Mouse (Mus musculus) forebrain, embryonic 12.5 days (tissue): Measurements from ENCODE around the gene Palld. TPM values are rescaled to one million over a fixed set of nuclear protein-coding genes. Genes with fewer than 3 reads are reported as not detected.

Experiments used
- ATAC-seq: fragments of 200-750 bp; cut with Nextera tagmentation; 2 replicates; pipeline ENCODE4 v1.8.0; 2017; ENCODE audit warnings: moderate TSS enrichment; ENCODE audit not compliant: low FRiP score
- H3K27ac ChIP-seq: fragments of 300-500 bp; sonication (generic); 2 replicates; pipeline ENCODE4 v1.5.1; 2016; ENCODE audit warnings: mild to moderate bottlenecking
- H3K27me3 ChIP-seq: fragments of 300-500 bp; sonication (generic); 2 replicates; pipeline ENCODE4 v1.6.1; 2016; ENCODE audit warnings: mild to moderate bottlenecking
- H3K36me3 ChIP-seq: fragments of 300-500 bp; sonication (generic); replicated peaks from 2 replicates; pipeline ENCODE4 v1.6.1; 2016; ENCODE audit warnings: mild to moderate bottlenecking
- H3K4me1 ChIP-seq: fragments of 300-500 bp; sonication (generic); 2 replicates; pipeline ENCODE4 v1.6.1; 2016
- H3K4me2 ChIP-seq: fragments of 300-500 bp; sonication (generic); 2 replicates; pipeline ENCODE4 v1.6.1; 2016; ENCODE audit warnings: mild to moderate bottlenecking, moderate library complexity
- H3K4me3 ChIP-seq: fragments of 300-500 bp; sonication (generic); replicated peaks from 2 replicates; pipeline ENCODE4 v1.5.1; 2016; ENCODE audit warnings: mild to moderate bottlenecking
- H3K9ac ChIP-seq: fragments of 300-500 bp; sonication (generic); 2 replicates; pipeline ENCODE4 v1.6.1; 2016; ENCODE audit warnings: mild to moderate bottlenecking
- H3K9me3 ChIP-seq: fragments of 300-500 bp; sonication (generic); 2 replicates; pipeline ENCODE4 v1.6.1; 2016
- whole genome bisulfite sequencing: fragments of 180-500 bp; shearing (Covaris S2); methylation state at CpG from one replicate; pipeline ENCODE4 v1.1.7; 2016; 5-methylcytosine and 5-hydroxymethylcytosine counted together
- polyA plus RNA-seq: library from polyadenylated mRNA; unstranded; fragments of >200 nt; fragmentation: Nextera tagmentation; extraction: Ambion mirVana; gene quantifications from 2 replicates; pipeline ENCODE4 v1.2.1, GENCODE M21; 2016

Gene Palld
- polyA plus RNA-seq, 1 experiment from 2014 or later, result 56.0 TPM

GRCm38 (mm10) chr8:61705491-61705890 lies 197.0 kb downstream of the Palld start:
- no peak overlapping the region for H3K27ac ChIP-seq
- H3K9ac ChIP-seq, result no peak overlapping the region
- H3K4me2 ChIP-seq, result no peak overlapping the region
- H3K27me3 ChIP-seq, result no peaks in the 10 kb centered on the region
- H3K4me3 ChIP-seq, result no peak overlapping the region
- 92% methylated on average over 3 of the region's 3 CpGs for WGBS
- peaks cover 13% of the 10 kb centered on the region for H3K36me3 ChIP-seq
- ATAC-seq, result no peak
- peaks cover 20% of the 10 kb centered on the region for H3K4me1 ChIP-seq
- H3K9me3 ChIP-seq, result no peaks in the 10 kb centered on the region

GRCm38 (mm10) chr8:61702122-61702521 lies 200.4 kb downstream of the Palld start:
- H3K9me3 ChIP-seq, result no peaks in the 10 kb centered on the region
- H3K9ac ChIP-seq, result no peak overlapping the region
- 48% methylated on average over 8 of the region's 8 CpGs for WGBS
- no peak overlapping the region for H3K27ac ChIP-seq
- H3K4me2 ChIP-seq, result no peak overlapping the region
- H3K4me3 ChIP-seq, result no peak overlapping the region
- peaks cover 15% of the 10 kb centered on the region; the same call in 1 of the 2 replicates for H3K36me3 ChIP-seq
- no peak for ATAC-seq
- H3K27me3 ChIP-seq, result no peaks in the 10 kb centered on the region
- H3K4me1 ChIP-seq, result peaks cover 20% of the 10 kb centered on the region

DNA sequence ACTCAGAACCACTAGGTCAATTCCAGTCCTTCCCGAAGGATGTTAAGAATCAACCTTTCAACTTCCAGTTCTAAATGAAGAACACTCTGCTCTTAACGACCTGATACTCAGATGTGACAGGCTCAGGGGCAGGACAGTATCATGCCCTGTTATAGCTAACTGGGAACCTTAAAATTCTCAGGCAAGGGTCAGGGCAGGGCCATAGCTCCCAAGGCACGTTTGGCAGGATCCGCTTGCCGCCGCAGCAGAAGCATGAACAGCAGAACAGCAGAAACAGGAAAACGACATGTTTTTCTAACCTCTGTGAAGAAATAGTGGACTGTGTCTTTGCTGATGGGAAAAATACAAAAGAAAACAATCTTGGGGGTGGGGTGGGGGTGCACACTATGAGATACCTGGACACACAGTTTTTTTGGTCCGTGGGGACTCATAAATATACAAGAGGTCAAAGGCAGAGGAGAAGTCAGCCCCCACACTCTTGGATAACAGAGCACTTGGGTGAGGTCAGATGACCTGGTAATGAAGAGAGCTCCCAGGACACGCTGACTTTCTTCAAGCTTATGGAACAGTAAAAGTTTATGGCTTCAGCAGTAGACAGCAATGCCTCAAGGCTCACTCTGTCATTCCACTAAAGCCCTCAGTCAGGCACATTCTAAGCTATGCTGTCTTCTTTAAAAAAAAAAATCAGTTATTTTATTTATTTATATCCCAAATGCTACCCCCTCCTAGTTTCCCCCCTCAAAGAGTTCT lies 201.4 kb downstream of the Palld start:
- no peaks in the 10 kb centered on the region for H3K9me3 ChIP-seq
- 79% methylated on average over 9 of the region's 9 CpGs for WGBS
- no peak overlapping the region for H3K4me2 ChIP-seq
- ATAC-seq, result 0 out of 2 replicates have a peak, but pooled peaks have one; percentile 8
- peaks cover 15% of the 10 kb centered on the region; the same call in 1 of the 2 replicates for H3K36me3 ChIP-seq
- no peak overlapping the region for H3K4me3 ChIP-seq
- no peak overlapping the region for H3K9ac ChIP-seq
- no peaks in the 10 kb centered on the region for H3K27me3 ChIP-seq
- H3K4me1 ChIP-seq, result peaks cover 20% of the 10 kb centered on the region
- H3K27ac ChIP-seq, result no peak overlapping the region

DNA sequence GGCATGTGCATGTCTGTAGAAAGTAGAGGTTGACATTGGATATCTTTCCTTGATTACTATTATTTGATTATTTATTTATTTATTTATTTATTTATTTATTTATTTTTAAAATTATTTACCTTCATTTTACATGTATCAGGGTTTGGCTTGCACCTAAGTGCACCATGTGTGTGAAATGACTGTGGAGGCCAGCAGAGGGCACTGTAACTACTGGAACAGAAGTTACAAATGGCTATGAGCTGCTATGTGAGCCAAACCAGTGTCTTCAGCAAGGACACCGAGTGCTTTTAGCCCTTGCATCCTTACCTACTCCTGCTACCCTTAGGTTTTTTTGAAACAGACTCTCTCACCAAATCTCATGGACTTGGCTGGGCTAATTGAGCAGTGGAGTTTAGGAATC lies 202.2 kb downstream of the Palld start:
- peaks cover 20% of the 10 kb centered on the region for H3K4me1 ChIP-seq
- ATAC-seq, result 0 out of 2 replicates have a peak, but pooled peaks have one; percentile 20
- no peak overlapping the region for H3K27ac ChIP-seq

DNA sequence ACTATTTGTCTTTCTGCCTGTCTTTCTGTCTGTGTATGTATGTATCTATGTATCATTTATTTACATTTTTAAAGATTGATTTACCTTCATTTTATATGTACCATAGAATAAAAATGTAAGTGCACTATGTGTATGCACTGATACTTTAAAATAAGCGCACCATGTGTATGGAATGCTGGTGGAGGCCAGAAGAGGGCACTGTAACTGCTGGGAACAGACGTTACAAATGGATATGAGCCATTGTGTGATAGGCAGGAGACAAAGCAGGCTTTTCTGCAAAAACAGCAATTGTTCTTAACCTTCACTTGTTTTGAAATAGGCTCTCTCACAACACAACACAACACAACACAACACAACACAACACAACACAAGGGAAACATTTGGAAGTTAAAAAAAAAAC lies 203.5 kb downstream of the Palld start:
- H3K36me3 ChIP-seq, result peaks cover 10% of the 10 kb centered on the region; the same call in 1 of the 2 replicates
- no peaks in the 10 kb centered on the region for H3K9me3 ChIP-seq
- no peak overlapping the region for H3K27ac ChIP-seq
- WGBS, result 91% methylated on average over 2 of the region's 2 CpGs
- no peak for ATAC-seq
- H3K4me3 ChIP-seq, result no peak overlapping the region
- peaks cover 20% of the 10 kb centered on the region for H3K4me1 ChIP-seq
- H3K9ac ChIP-seq, result no peak overlapping the region
- H3K27me3 ChIP-seq, result no peaks in the 10 kb centered on the region
- no peak overlapping the region for H3K4me2 ChIP-seq

More for the DNA sequence above, 202.2 kb downstream of the Palld start:
- no peaks in the 10 kb centered on the region for H3K27me3 ChIP-seq
- H3K4me3 ChIP-seq, result no peak overlapping the region
- no peak overlapping the region for H3K9ac ChIP-seq
- 96% methylated on average over 1 of the region's 1 CpGs for WGBS
- peaks cover 10% of the 10 kb centered on the region; the same call in 1 of the 2 replicates for H3K36me3 ChIP-seq
- H3K9me3 ChIP-seq, result no peaks in the 10 kb centered on the region
- H3K4me2 ChIP-seq, result no peak overlapping the region

DNA sequence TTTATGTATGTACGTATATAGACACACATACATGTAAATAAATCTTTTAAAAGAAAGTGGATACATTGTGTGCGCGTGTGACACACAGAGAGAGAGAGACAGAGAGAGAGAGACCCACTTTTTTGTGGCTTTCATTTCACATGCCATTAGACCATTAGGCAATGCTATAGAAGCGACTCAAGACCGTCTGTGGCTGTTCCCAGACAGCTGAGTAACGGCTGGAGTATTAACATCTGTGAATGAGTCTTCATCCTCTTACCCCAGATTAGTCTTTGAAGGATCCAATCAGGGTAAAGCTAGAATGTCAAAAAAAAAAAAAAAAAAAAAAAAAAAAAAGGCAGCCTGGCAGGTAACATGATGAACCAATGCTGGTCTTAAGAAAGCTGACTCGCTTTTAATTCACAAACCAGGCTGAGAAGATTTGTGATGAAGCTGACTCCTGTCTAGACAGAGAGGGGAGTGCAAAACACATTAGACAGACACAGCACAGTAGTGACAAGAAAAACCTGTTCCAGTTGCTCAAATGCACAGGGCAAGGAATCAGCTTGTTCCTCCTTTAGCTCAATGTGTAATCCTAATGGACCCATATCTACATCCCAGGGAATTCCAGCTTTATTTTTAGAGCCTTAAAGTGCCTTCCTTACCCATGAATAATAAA lies 204.6 kb downstream of the Palld start:
- Histone ChIP-seq H3K9ac (no peak overlapping the region), H3K27me3 (no peaks in the 10 kb centered on the region), H3K36me3 (peaks cover 10% of the 10 kb centered on the region; the same call in 1 of the 2 replicates), H3K4me3 (no peak overlapping the region), H3K27ac (no peak overlapping the region), H3K4me1 (peaks cover 19% of the 10 kb centered on the region), H3K9me3 (no peaks in the 10 kb centered on the region), H3K4me2 (no peak overlapping the region)
- ATAC-seq, result no peak
- 77% methylated on average over 7 of the region's 7 CpGs for WGBS

DNA sequence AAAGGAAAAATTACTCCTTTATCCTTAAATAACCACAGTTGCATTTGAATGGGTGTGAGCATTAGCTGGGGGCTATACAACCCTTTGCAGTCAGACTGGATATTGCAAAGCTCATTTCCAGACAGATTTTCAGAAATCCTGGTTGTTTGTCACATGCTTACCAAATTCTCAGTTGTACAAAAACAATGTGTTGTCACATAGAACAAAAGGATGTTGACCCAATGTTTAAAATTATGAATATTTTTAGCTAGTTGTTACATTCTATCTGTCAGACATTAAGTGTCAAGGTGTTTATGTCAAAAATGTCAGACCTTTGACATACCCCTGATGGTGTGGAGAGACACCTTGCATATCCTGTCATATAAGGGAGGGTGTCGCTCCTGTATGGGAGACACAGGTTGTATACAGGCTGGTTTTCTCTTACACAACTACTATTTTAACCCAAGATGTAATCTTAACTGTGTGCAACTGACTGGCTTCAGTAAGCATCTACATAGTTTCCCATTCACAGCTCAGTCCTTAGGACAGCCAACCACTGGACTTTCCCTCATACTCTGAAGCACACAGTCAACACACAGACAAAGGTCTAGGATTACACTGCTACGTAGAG lies 205.5 kb downstream of the Palld start:
- 92% methylated on average over 2 of the region's 2 CpGs for WGBS
- Histone ChIP-seq H3K36me3 (peaks cover 10% of the 10 kb centered on the region; the same call in 1 of the 2 replicates), H3K27me3 (no peaks in the 10 kb centered on the region), H3K4me1 (peaks cover 12% of the 10 kb centered on the region), H3K27ac (no peak overlapping the region), H3K4me2 (no peak overlapping the region), H3K9ac (no peak overlapping the region), H3K4me3 (no peak overlapping the region), H3K9me3 (no peaks in the 10 kb centered on the region)
- ATAC-seq, result no peak

GRCm38 (mm10) chr8:61695416-61695815 lies 207.1 kb downstream of the Palld start:
- Histone ChIP-seq H3K4me2 (no peak overlapping the region), H3K9me3 (no peaks in the 10 kb centered on the region), H3K4me1 (peaks cover 8% of the 10 kb centered on the region), H3K27ac (no peak overlapping the region), H3K9ac (no peak overlapping the region), H3K27me3 (no peaks in the 10 kb centered on the region), H3K36me3 (peaks cover 6% of the 10 kb centered on the region; the same call in 1 of the 2 replicates), H3K4me3 (no peak overlapping the region)
- WGBS, result 44% methylated on average over 1 of the region's 1 CpGs
- ATAC-seq, result no peak

DNA sequence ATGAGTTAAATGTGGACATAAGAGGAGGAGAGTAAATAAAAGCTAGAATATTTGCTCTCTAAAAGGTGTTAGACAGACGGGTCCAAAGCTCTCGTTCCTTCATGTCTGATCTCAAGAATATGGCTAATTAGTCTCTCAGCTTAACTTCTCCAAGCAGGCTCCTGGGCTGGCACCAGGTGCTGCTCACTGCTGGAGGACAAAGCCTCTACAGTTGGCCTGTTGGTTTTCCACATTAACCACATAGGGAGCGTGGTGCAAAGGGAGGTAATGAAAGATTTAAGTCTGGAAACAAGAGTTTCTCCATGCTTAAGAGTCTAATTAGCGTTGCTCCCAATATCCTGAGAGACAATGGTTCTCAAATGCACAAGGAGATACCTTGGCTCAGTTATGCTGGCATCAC lies 209.6 kb downstream of the Palld start:
- Histone ChIP-seq H3K9me3 (no peaks in the 10 kb centered on the region), H3K36me3 (0 out of 2 replicates have a peak, but pooled peaks cover 2% of the 10 kb centered on the region), H3K4me1 (peaks cover 8% of the 10 kb centered on the region), H3K27me3 (no peaks in the 10 kb centered on the region), H3K9ac (no peak overlapping the region), H3K4me3 (no peak overlapping the region), H3K27ac (no peak overlapping the region), H3K4me2 (no peak overlapping the region)
- ATAC-seq, result no peak
- 25% methylated on average over 4 of the region's 4 CpGs for WGBS

DNA sequence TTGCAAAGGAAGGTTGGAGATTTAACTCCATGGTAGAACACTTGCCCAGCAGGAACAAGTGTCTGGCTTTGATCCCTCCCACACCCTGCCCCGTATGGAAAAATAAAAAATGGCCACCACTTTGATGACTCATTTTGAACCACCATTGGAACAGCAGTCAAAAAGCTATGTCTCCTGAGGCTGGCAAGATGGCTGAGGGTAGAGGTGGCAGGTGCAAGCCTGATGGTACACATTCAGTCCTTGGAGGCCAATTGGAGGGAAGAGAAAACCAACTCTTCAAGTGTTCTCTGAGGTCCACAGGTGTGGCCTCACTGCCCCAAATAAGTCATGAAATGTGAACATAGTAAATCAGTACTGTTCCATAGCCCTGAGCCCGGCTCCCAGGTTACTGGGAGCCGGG lies 210.4 kb downstream of the Palld start:
- H3K27me3 ChIP-seq, result no peaks in the 10 kb centered on the region
- H3K36me3 ChIP-seq, result 0 out of 2 replicates have a peak, but pooled peaks cover 2% of the 10 kb centered on the region
- no peak for ATAC-seq
- no peak overlapping the region for H3K4me3 ChIP-seq
- 97% methylated on average over 3 of the region's 3 CpGs for WGBS
- H3K4me2 ChIP-seq, result no peak overlapping the region
- no peaks in the 10 kb centered on the region for H3K9me3 ChIP-seq
- H3K27ac ChIP-seq, result no peak overlapping the region
- H3K4me1 ChIP-seq, result peaks cover 8% of the 10 kb centered on the region
- no peak overlapping the region for H3K9ac ChIP-seq

DNA sequence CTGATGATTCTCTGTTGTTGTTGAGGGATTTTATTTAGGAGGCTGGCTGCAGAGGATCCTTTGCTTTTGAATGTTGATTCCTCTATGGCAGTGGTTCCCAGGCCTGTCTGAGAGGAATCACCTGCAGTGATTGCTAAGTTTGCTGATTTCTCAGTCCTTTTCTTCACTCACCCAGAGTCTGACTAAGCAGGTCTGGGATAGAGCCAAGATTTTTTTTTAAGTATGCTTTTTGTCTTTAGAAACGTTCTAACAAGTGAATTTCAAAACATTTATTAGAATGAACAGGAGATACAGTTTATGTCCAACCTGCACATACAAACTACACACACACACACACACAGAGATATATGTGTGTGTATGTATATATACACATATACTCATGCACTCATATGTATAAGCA lies 211.1 kb downstream of the Palld start:
- Histone ChIP-seq H3K4me3 (no peak overlapping the region), H3K27ac (no peak overlapping the region), H3K27me3 (no peaks in the 10 kb centered on the region), H3K4me2 (no peak overlapping the region), H3K4me1 (peaks cover 8% of the 10 kb centered on the region), H3K9ac (no peak overlapping the region), H3K9me3 (no peaks in the 10 kb centered on the region), H3K36me3 (0 out of 2 replicates have a peak, but pooled peaks cover 2% of the 10 kb centered on the region)
- ATAC-seq, result no peak
- 58% methylated on average over 1 of the region's 1 CpGs for WGBS

GRCm38 (mm10) chr8:61687071-61687470 lies 215.4 kb downstream of the Palld start:
- H3K36me3 ChIP-seq, result peaks cover 19% of the 10 kb centered on the region; the same call in 1 of the 2 replicates
- ATAC-seq, result no peak
- 86% methylated on average over 4 of the region's 4 CpGs for WGBS
- no peaks in the 10 kb centered on the region for H3K4me1 ChIP-seq
- no peak overlapping the region for H3K9ac ChIP-seq
- no peaks in the 10 kb centered on the region for H3K9me3 ChIP-seq
- no peak overlapping the region for H3K27ac ChIP-seq
- H3K27me3 ChIP-seq, result no peaks in the 10 kb centered on the region
- no peak overlapping the region for H3K4me3 ChIP-seq
- no peak overlapping the region for H3K4me2 ChIP-seq
